Mouse (Mus musculus) left cerebral cortex, postnatal 36 days (tissue): ENCODE data around the gene Tnip1. TPM values are rescaled to one million over a fixed set of nuclear protein-coding genes. Genes with fewer than 3 reads are reported as not detected.
A peak's percentile ranks its signal among the peaks of the same experiment; 100 is the strongest.

Source experiments
- DNase-seq, 2 experiments: peaks; one replicate each; pipeline ENCODE4 v3.0.0; 2021 to 2022; ENCODE audit warnings: low spot score in 2 of 2, mixed read lengths in 1 of 2
- intact Hi-C: fragments of 180-260 bp; cut with DNase I; formaldehyde crosslinking; loops from one replicate; pipeline ENCODE4 v1.15.1; 2025
- total RNA-seq, 2 experiments: library from RNA; stranded (reverse); gene quantifications; 2 replicates each; pipeline ENCODE4 v1.2.3; 2021

Tnip1 gene
- 10 to 100 TPM; 37.5 to 42.0 TPM for total RNA-seq

DNA sequence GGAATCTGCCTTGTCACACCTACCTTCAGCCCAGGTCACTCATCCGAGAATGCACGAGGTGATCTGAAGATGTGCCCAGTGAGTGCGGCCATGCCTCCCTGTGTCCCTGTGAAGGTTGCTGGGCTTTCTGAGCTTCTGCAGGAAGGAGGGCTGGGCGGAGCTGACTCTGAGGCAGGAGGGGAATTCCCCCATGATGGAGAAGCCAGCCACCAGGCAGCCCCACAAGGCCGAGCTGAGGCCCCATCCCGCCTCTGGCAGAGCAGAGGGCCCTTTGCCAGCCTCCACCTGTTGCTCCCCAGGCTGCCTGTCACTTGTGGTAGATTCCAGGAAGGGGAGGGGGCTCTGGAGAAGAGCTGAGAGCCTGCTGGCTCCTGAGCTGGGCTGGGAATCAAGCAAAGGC, at the start of gene Tnip1:
Tnip1 (minus strand) TSS at position 108 of the 400 bp plus-strand sequence.
- DNase-seq, result no peak
- intact Hi-C loops, result no loop called here

DNA sequence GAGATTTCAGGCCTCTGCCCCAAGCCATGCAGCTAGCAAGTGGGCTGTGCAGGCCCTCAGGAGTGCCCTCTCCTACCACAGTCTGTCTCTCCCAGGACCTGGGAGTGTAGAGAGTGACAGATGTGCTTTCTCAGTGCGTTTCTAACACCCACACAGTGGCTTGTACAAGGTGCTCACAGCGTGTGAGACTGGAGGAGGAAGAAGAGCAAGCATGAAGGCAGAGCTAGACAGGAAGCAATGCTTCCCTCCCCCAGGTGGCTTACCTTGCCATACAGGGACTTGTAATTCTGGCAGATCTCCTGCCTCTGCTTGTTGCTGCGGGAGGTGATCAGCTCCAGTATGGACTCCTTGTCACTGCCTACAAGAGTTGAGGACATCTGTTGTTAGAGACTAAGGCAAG, 48.7 kb upstream of the Tnip1 start:
- intact Hi-C loops, result no loop called here
- no peak for DNase-seq

DNA sequence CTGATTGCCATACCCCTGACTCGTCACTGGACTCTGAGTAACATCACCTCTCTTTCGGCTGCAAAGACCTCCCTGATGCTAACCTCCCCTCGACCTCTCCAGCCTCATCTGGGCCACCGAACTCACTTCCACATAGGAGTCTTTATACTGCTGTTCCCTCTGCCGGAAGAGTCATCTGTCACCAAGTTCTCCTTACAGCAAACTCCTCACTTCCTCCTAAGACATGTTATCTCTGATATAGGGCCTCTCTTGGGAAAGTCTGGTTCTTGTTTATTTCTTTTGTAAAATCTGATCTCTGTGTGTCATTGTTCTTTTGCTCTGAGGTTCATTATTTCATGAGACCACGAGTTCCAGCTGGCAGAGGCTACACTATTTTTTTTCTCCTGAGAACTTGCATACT, 45.5 kb upstream of the Tnip1 start:
- no peak for DNase-seq
- intact Hi-C loops, result no loop called here

DNA sequence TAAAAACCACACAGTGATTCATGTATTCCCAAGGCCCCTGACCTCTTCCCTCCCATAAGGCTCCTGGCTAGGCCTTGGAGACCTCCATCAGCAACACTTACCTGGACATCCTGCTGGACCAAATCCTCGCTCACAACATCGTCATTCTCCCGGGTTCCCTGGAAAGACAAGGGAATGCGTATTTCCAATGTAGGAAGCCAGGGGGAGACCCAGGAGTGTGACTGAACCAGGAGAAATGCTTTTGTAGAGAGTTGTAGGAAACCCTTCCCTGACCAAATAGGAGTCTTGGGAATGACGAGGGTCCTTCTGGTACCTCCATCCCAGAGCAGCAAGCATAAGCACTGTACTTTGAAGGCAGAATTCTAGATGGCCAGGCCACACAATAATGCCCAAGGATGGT, 43.0 kb upstream of the Tnip1 start:
- intact Hi-C loops, result no loop called here
- DNase-seq, result no peak

DNA sequence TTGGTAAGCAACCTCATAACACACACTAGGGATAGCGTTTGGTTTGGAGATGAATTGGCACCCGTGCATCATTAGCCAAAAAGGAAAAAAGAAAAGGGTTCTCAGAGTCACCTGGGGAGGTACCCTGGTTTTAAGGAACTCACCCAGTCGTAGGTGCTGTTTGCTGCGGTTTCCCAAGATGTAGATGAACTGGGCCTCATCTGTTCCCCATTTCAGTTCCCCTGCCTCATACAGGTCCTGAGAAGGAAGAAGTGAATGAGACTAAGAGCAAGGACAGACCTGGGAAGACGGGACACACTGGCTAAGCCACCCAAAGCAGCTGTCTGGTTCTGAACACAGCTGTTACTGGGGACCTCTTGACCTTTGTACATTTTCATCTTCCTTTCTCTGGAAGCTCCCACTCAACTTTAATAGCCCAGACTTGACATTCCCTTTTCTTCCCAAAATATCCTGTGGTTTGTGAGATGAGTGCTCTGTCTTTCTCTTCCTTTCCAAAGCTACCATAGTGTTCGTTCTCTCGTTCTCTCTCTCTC, 42.3 kb upstream of the Tnip1 start:
- intact Hi-C loops, result no loop called here
- DNase-seq, result no peak

DNA sequence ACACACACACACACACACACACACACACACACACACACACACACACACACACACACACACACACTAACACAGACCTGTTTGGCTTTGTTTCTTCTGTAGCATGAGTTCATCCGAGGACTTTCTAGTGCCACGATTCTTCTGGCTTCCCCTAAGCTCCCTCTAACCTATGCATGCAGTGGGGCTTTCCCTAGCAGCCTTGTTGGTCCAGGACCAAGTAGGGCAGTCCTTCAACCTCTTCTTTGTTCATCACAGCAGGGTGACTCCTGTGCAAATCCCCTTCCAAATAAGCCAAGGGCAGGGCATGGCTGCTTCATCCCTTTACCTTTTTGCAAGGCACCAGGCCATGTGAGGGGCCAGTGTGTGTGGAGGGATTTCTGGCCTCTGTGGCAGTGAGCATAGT, 36.0 kb upstream of the Tnip1 start:
- intact Hi-C loops, result loop anchor here (1.0 kb wide), 2 partner anchors 41 to 89 kb away; no protein-coding TSS in a partner anchor
- DNase-seq, result no peak

DNA sequence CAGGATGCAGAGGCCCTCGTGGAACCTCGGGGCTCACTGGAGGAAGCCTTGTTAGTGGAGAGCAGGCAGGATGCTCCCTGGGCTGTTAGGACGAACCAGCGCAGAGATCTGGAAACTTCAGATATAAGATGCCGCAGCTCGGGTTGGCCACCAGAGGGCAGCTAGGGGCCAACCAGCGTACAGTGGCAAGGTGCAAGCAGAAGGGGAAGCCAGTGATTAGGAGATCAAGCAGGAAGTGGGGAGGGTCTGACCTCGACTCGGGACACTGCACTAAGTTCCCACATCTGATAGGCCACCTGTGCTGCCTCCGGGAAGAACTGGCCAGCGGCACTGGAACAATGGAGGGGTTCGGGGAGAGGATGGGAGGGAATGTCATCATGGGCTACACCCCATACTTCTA, 35.6 kb upstream of the Tnip1 start:
- peak; percentile 50 to 55 for DNase-seq
- intact Hi-C loops, result loop anchor here (1.0 kb wide), 2 partner anchors 41 to 89 kb away; no protein-coding TSS in a partner anchor

DNA sequence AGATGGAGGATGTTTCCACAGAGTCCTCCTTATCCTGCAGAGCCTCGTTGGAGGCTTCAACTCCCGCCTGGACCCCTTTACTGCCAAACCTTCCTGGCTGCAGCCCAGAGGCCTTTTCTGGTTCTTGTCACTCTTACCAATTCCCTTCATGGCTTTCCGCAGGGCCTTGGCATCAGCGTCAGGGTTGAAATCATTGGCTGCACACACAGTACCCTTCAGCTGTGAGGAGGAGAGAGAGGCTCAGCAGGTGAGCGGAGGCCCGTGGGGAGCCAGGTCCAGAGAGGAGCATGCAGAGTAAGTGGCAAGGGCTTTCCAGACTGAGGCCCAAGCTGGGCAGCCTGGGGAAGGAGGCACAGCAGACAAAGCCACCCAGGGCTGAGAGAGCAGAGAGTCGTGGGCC, 33.5 kb upstream of the Tnip1 start:
- DNase-seq, result no peak
- intact Hi-C loops, result no loop called here

DNA sequence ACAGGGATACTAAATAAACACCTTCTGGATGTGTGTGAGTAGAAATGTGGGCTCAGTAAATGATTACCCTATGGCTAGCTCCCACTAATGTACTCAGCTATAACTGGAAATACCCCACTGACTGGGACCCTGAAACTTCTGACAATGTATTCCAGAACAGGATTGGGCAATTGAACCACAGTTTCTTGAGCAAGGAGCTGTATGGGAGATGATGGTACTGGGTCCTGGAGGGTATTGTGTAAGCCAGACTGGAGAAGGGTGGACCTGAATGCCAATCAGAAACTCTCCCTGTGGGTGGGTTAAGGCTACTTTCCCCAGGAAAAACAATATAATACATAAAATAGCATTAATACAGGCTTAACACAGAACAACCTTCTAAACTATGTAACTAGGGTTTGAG, 27.2 kb upstream of the Tnip1 start:
- intact Hi-C loops, result no loop called here
- no peak for DNase-seq

DNA sequence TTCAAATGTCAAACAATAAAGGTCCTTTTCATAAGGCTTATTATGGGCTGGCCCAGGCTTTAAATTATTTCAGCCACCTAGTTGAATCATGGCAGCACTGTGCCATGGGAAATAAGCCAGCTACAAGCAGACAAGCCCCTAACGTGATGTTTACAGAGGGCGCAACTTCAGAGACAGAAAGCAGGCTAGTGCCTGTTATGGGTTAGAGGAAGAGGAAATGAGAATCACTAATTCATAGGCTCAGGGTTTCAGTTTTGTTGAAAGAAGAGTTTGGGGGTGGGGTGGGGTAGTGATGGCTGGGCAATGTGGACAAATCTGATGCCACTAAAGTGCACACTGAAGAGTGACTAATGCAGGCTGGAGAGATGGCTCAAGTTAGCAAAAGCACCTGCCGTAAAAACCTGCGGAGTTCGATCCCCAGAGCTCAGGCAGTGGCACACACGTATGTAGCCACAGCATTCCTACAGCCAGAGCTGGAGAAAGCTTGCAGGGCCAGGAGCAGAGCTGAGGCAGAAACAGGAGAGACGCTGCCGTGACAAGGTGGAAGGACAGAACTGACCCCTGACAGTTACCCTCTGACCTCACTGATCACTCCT, 26.1 kb upstream of the Tnip1 start:
- intact Hi-C loops, result no loop called here
- DNase-seq, result no peak

DNA sequence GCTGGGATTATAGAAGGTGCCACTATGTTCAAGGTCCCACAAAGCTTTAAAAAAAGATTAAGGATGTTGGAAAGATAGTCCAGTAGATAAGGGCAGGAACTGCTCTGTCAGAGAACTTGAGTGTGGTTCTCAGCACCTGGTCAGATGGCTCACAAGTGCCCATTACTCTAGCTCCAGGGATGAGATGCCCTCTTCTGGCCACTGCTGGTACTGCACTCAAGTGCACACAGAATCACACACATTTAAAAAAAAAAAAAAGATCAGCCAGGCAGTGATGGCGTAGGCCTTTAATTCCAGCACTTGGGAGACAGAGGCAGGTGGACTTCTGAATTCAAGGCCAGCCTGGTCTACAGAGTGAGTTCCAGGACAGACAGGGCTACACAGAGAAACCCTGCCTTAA, 25.3 kb upstream of the Tnip1 start:
- intact Hi-C loops, result no loop called here
- no peak for DNase-seq

DNA sequence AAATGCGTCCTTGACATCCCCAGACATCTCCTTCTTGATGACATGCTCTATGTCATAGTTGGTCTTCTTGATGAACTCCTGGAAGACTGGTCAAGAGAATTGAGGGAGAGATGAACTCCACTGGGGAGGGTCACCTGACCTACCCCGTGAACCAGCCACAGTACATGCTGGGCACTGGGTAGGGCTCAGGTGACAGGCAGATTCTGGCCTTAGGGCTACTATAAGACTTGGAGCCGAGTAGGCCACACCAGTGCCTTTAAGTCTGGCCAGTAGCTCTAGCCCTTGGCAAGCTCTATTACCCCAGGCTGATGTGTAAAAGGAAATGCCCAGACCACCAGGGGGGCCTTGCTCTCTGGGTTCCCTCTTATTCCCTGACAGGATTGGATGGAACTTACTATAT, 22.4 kb upstream of the Tnip1 start:
- intact Hi-C loops, result loop anchor here (2.0 kb wide), 2 partner anchors 54 to 106 kb away; no protein-coding TSS in a partner anchor
- DNase-seq, result no peak

DNA sequence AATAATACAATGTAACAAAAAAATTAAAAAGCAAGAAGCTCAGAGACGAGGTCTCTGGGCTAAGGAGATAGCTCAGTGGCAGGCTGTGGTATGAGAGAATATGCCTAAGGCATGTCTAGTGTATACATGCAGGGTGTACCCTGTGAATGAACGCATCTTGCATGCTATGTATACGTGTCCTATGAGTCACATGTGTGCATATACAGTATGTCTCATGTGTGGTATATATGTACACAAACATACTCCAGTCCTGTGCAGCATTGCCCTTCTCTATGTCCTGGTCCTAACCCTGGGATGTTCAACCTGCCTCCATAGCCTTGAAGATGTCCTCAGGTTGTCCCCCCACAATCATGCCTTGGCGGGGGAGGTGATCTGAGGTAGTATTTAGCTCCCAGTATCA, 21.9 kb upstream of the Tnip1 start:
- DNase-seq, result no peak
- intact Hi-C loops, result loop anchor here (2.0 kb wide), 2 partner anchors 54 to 106 kb away; no protein-coding TSS in a partner anchor

DNA sequence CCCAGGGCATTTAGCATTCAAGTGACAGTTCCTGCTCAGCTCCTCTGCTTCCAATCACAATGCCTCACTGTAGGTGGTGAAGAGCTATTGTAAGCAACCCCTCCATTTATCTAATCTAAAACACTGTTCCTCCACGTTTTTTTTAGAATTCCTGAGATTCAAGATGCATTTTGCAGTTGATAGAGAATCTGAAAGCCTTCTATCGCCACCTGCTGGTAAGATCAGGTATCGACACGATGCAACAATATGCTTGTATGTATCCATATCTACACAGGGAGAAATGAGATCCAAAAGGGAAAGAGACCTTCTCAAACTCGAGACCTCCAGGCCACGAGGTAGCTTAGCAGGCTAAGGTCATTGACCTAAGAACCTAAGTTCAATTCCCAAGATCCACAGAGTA, 21.4 kb upstream of the Tnip1 start:
- intact Hi-C loops, result loop anchor here (2.0 kb wide), 2 partner anchors 53 to 105 kb away; no protein-coding TSS in a partner anchor
- peak; percentile 65 to 80 for DNase-seq

DNA sequence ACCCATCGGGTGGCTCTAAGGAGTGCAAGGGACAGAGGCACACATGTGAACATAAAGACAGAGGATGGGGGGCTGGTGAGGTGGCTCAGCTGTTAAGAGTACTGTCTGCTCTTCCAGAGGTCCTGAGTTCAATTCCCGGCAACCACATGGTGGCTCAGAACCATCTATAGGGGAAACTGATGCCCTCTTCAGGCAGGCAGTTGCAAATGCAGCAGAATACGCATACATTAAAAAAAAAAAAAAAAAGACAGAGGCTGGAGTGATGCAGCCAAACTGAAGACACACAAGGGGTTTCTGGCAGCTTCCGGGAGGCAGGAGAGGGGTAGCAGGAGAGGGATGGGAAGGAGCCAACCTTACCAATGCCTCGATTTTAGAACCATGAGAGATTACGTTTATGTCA, 19.8 kb upstream of the Tnip1 start:
- DNase-seq, result no peak
- intact Hi-C loops, result no loop called here

DNA sequence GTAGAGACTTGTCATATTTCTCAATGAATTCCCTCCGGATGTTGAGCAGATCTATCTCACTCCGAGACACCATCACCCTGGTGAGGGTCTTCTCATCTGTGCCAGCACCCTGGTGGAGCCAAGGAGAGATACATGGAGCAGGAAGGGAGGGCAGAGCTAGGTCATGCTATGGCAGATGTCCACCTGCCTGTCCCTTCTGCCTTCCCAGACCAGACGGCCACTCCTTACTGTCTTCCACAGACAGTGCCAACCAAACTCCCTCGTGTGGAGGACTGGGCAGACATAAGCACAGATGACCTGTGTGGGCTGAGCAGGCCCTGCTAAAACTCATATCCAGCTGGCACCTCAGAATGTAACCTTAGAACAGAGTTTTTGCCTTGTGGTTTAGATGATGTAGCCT, 18.9 kb upstream of the Tnip1 start:
- intact Hi-C loops, result no loop called here
- DNase-seq, result no peak

DNA sequence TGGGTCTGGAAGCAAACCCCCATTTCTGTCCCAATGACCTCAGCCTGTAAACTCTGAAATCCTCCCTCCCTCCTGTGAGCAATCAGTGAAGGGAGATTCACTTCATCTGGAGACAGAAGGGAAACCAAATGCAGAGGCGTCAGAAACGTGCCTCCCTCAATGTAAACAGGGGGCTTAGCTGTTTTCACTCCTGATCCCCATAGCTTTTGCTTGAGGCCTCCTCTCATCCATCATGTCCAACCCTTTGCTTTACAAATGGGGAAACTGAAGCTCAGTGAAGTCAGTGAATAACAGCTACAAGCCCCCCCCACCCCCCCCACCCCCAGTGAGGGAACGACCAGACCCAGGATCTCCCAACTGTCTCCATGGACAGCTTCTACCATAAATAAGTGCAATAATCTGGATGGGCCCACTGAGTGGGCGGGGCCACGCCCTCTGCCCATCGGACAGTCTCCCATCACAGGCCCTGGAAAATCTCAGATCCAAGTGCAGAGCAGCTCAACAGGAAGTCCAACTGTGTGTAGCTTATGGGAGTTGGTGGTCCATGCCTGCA, 14.7 kb upstream of the Tnip1 start:
- intact Hi-C loops, result no loop called here
- DNase-seq, result no peak

DNA sequence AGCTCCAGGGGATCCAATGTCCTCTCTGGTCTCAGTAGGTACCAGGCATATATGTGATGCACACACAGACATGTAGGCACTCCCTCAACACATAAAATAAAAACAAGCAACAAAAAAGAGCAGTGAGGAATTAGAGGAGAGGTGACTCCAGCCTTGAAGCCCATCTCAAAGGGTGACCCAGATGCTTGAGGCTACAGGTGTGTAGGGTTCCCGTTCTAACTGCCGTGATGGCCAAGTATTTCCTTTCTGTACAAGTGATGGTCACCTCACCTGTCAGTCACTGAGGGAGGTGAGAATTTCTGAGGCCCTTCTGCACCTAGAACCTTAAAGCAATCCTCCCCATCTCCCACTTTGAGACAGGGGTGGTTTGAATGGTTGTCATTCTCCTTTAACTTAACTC, 13.6 kb upstream of the Tnip1 start:
- no peak for DNase-seq
- intact Hi-C loops, result no loop called here

DNA sequence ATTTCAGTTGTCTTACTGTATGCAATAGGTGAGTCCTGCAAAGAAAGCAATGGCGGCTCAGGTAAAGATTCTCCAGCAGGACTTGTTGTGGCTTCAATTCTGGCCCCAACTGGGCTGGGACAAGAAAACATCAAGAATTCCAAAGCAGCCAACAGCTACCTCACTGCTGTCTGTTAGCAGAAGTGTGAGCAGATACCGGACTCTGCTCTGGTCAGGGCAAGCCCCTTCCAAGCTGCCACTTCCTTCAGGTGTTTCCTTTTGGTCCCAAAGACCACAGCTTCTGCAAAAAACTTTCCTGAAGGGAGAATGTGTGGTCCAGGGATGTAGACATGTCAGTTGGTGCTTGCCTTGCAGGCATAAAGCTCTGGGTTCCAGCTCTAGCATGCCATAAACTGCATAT, 13.0 kb upstream of the Tnip1 start:
- intact Hi-C loops, result no loop called here
- no peak for DNase-seq

DNA sequence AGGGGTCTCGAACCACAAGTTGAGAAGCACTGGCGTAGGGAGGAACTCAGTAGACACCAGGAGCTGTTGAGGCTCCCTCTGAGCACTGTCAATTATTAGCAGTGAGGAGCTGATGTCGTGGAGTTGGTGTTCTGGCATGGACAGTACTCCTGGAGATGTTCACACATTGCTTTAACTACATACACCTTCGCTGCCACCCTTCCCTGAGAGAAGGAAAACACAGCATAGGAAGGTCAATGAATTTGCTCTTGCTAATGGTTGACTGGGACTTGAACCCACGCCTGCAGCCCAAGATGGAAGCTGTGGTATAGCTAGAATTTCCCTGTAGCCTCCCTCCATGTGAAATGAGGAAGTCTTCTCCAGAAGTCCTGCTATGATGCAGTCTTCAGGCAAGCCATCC, 12.6 kb upstream of the Tnip1 start:
- intact Hi-C loops, result no loop called here
- DNase-seq, result no peak

DNA sequence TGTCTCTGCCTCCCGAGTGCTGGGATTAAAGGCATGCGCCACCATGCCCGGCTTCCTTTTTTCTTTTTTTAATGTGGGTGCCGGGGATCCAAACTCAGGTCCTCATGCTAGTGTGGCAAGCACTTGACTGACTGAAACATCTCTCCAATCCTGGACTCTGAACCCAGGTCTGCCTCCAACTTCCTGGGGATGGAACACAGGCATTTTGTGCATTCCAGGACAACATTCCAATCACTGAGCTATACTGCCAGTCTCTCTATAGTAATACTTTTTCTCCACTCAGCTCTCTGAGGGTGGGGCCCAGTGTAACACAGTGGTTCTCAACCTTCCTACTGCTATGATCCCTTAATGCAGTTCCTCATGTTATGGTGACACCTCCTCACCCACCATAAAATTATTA, 11.9 kb upstream of the Tnip1 start:
- intact Hi-C loops, result no loop called here
- no peak for DNase-seq
